Mouse (Mus musculus) CH12.LX (cell line): ENCODE results near the gene Tbck. TPM values are rescaled to one million over a fixed set of nuclear protein-coding genes. Genes with fewer than 3 reads are reported as not detected.
A peak's percentile ranks its signal among the peaks of the same experiment; 100 is the strongest.

Experiments used
- DNase-seq: peaks from one replicate; pipeline ENCODE4 v3.0.0-alpha.2; 2013; ENCODE audit errors: extremely low read depth
- H3K27ac ChIP-seq: 2 replicates; pipeline ENCODE4 v1.5.1; 2012; ENCODE audit warnings: low read depth, mild to moderate bottlenecking, control low read depth, moderate library complexity; ENCODE audit not compliant: insufficient read depth
- H3K27me3 ChIP-seq: replicated peaks from 2 replicates; pipeline ENCODE3; 2012; ENCODE audit warnings: inconsistent platforms
- H3K36me3 ChIP-seq, 2 experiments: replicated peaks in 1 of 2; 2 replicates each; pipeline versions ENCODE3 to v1.6.1; 2012; ENCODE audit warnings: inconsistent platforms in 1 of 2, low read length in 1 of 2, mild to moderate bottlenecking in 1 of 2, mixed read lengths in 1 of 2, moderate library complexity in 1 of 2; ENCODE audit not compliant: control insufficient read depth in 1 of 2, insufficient read depth in 1 of 2
- H3K4me1 ChIP-seq, 2 experiments: 2 replicates each; pipeline ENCODE4 v1.6.1; 2012; ENCODE audit warnings: inconsistent platforms in 1 of 2, moderate library complexity in 1 of 2; ENCODE audit not compliant: insufficient read depth in 2 of 2, control insufficient read depth in 1 of 2
- H3K4me2 ChIP-seq: 2 replicates; pipeline ENCODE4 v1.6.1; 2012; ENCODE audit warnings: low read depth, mild to moderate bottlenecking, control low read depth; ENCODE audit not compliant: poor library complexity, insufficient read depth, severe bottlenecking
- H3K4me3 ChIP-seq, 3 experiments: fragments of 150-350 bp in 1 of 3; sonication (generic) in 1 of 3; replicated peaks in 1 of 3; 2 replicates each; pipeline versions ENCODE3 to v1.5.1; 2011 to 2012; ENCODE audit warnings: low read depth in 2 of 3, low read length in 2 of 3, mild to moderate bottlenecking in 2 of 3, moderate library complexity in 2 of 3, control low read depth in 1 of 3, improper control_type of control experiment in 1 of 3, inconsistent platforms in 1 of 3, mixed read lengths in 1 of 3; ENCODE audit not compliant: poor library complexity in 1 of 3
- H3K79me2 ChIP-seq: replicated peaks from 2 replicates; pipeline ENCODE4 v1.6.1; 2012; ENCODE audit warnings: mild to moderate bottlenecking, moderate library complexity; ENCODE audit not compliant: control insufficient read depth, poor library complexity, insufficient read depth, severe bottlenecking; ENCODE audit errors: extremely low read depth
- H3K9ac ChIP-seq: 2 replicates; pipeline ENCODE4 v1.6.1; 2012; ENCODE audit warnings: low read depth, mild to moderate bottlenecking, control low read depth, moderate library complexity; ENCODE audit not compliant: insufficient read depth
- H3K9me3 ChIP-seq: replicated peaks from 2 replicates; pipeline ENCODE3; 2012; ENCODE audit warnings: low read length, inconsistent platforms, mixed read lengths
- CHD2 ChIP-seq: IDR thresholded peaks from 2 replicates; pipeline ENCODE4 v1.6.1; 2011; ENCODE audit warnings: low read length, improper control_type of control experiment
- CTCF ChIP-seq, 2 experiments: IDR thresholded peaks in 1 of 2; conservative IDR thresholded peaks in 1 of 2; 2 replicates each; pipeline ENCODE4 v1.5.1; 2011 to 2012; ENCODE audit warnings: low read depth in 2 of 2, low read length in 2 of 2, improper control_type of control experiment in 1 of 2, inconsistent platforms in 1 of 2, mild to moderate bottlenecking in 1 of 2, moderate library complexity in 1 of 2
- E2F4 ChIP-seq: IDR thresholded peaks from 2 replicates; pipeline ENCODE4 v1.6.1; 2011; ENCODE audit warnings: low read depth, low read length, improper control_type of control experiment; ENCODE audit not compliant: insufficient replicate concordance
- ELF1 ChIP-seq: IDR thresholded peaks from 2 replicates; pipeline ENCODE4 v1.6.1; 2014; ENCODE audit warnings: low read depth, mild to moderate bottlenecking, inconsistent platforms, low read length, improper control_type of control experiment
- EP300 ChIP-seq: IDR thresholded peaks from 2 replicates; pipeline ENCODE4 v1.6.1; 2011; ENCODE audit warnings: low read length, improper control_type of control experiment
- ETS1 ChIP-seq: conservative IDR thresholded peaks from 2 replicates; pipeline ENCODE4 v1.6.1; 2012; ENCODE audit warnings: low read depth, mild to moderate bottlenecking, inconsistent platforms, low read length, improper control_type of control experiment, moderate library complexity
- GABPA ChIP-seq: IDR thresholded peaks from 2 replicates; pipeline ENCODE4 v1.6.1; 2012; ENCODE audit warnings: low read depth, low read length, improper control_type of control experiment, inconsistent platforms; ENCODE audit not compliant: insufficient replicate concordance
- IRF4 ChIP-seq: IDR thresholded peaks from 2 replicates; pipeline ENCODE4 v1.6.1; 2014; ENCODE audit warnings: low read depth, mild to moderate bottlenecking, inconsistent platforms, low read length, improper control_type of control experiment
- JUN ChIP-seq: IDR thresholded peaks from 2 replicates; pipeline ENCODE4 v1.6.1; 2011; ENCODE audit warnings: low read depth, mild to moderate bottlenecking, low read length, improper control_type of control experiment, moderate library complexity; ENCODE audit not compliant: insufficient read depth
- JUND ChIP-seq: conservative IDR thresholded peaks from 2 replicates; pipeline ENCODE4 v1.6.1; 2011; ENCODE audit warnings: low read depth, low read length, improper control_type of control experiment
- MAX ChIP-seq: IDR thresholded peaks from 2 replicates; pipeline ENCODE4 v1.6.1; 2011; ENCODE audit warnings: low read length, improper control_type of control experiment
- MYC ChIP-seq: IDR thresholded peaks from 2 replicates; pipeline ENCODE4 v1.6.1; 2011; ENCODE audit warnings: low read depth, mild to moderate bottlenecking, improper control_type of control experiment, low read length
- PAX5 ChIP-seq: IDR thresholded peaks from 2 replicates; pipeline ENCODE4 v1.6.1; 2012; ENCODE audit warnings: low read length, inconsistent platforms, mixed read lengths
- POLR2A ChIP-seq: IDR thresholded peaks from 2 replicates; pipeline ENCODE4 v1.6.1; 2011; ENCODE audit warnings: low read depth, mild to moderate bottlenecking, improper control_type of control experiment, low read length
- RAD21 ChIP-seq: IDR thresholded peaks from 2 replicates; pipeline ENCODE4 v1.6.1; 2011; ENCODE audit warnings: low read depth, mild to moderate bottlenecking, low read length, improper control_type of control experiment, moderate library complexity
- RCOR1 ChIP-seq: conservative IDR thresholded peaks from 2 replicates; pipeline ENCODE4 v1.6.1; 2012; ENCODE audit warnings: low read depth, mild to moderate bottlenecking, inconsistent platforms, low read length, improper control_type of control experiment
- TBP ChIP-seq: conservative IDR thresholded peaks from 2 replicates; pipeline ENCODE4 v1.6.1; 2011; ENCODE audit warnings: low read depth, low read length, improper control_type of control experiment
- ZC3H11A ChIP-seq: IDR thresholded peaks from 2 replicates; pipeline ENCODE4 v1.6.1; 2012; ENCODE audit warnings: low read depth, mild to moderate bottlenecking, inconsistent platforms, low read length, improper control_type of control experiment
- dilution Hi-C: fragments of 300-500 bp; cut with MboI; formaldehyde crosslinking; loops from 2 replicates; pipeline ENCODE4 v1.14.3; 2020; ENCODE audit warnings: low sequenced_read_pairs; ENCODE audit not compliant: extremely low pct_unique_long_range_greater_than_20kb, extremely low pct_ligation_motif_present
- in situ Hi-C: fragments of 300-500 bp; cut with MboI; formaldehyde crosslinking; loops from 3 replicates; pipeline ENCODE4 v1.14.3; 2019; ENCODE audit warnings: low sequenced_read_pairs, low pct_ligation_motif_present, low pct_unique_long_range_greater_than_20kb, mixed read lengths
- polyA plus RNA-seq: library from polyadenylated mRNA; unstranded; fragments of >175 nt; gene quantifications from 2 replicates; pipeline ENCODE4 v1.2.1, GENCODE M21; 2012; ENCODE audit warnings: low read depth; ENCODE audit not compliant: insufficient read length
- total RNA-seq, 2 experiments: library from RNA; depleted of rRNA; stranded (reverse); fragments of 300-350 nt in 1 of 2; fragments of >200 nt in 1 of 2; gene quantifications; 2 replicates each; pipeline ENCODE4 v1.2.3; 2012 to 2014

Gene Tbck
- total and polyA plus RNA-seq, 3 experiments = 9.2 to 18.7 (median 14.5) TPM

- no peak for DNase-seq
- Histone ChIP-seq H3K36me3 (peaks cover 18 to 42% of the 10 kb centered on the region in 2 experiments), H3K27me3 (no peaks in the 10 kb centered on the region), H3K9ac (no peak overlapping the region), H3K4me1 (peaks cover 5 to 19% of the 10 kb centered on the region in 2 experiments), H3K79me2 (no peaks in the 10 kb centered on the region), H3K4me2 (no peak overlapping the region), H3K4me3 (no peak overlapping the region), H3K9me3 (no peaks in the 10 kb centered on the region), H3K27ac (no peak overlapping the region)
- in situ Hi-C loops (no loop called here), dilution Hi-C loops (no loop called here)
- TF ChIP-seq PAX5 (no peak), JUN (no peak), ZC3H11A (no peak), CHD2 (no peak), CTCF (conservative IDR thresholded peaks at IDR 0.05 in 1 of 2, IDR thresholded peaks at IDR 0.05 in 1 of 2; ENCODE audit: low read depth in 2 of 2, low read length in 2 of 2) (no peak), GABPA (no peak), ETS1 (no peak), POLR2A (no peak), IRF4 (no peak), RCOR1 (no peak), MYC (no peak), TBP (no peak)
Observed at GRCm38 (mm10) chr3:132752772-132753171, 68.8 kb downstream of the Tbck start.

- Histone ChIP-seq H3K4me3 (no peak overlapping the region), H3K4me1 (peaks cover 5 to 19% of the 10 kb centered on the region in 2 experiments), H3K4me2 (no peak overlapping the region), H3K79me2 (no peaks in the 10 kb centered on the region), H3K27ac (no peak overlapping the region), H3K27me3 (no peaks in the 10 kb centered on the region), H3K36me3 (peaks cover 20 to 44% of the 10 kb centered on the region in 2 experiments), H3K9ac (no peak overlapping the region), H3K9me3 (no peaks in the 10 kb centered on the region)
- in situ Hi-C loops (no loop called here), dilution Hi-C loops (no loop called here)
- 0 out of 2 replicates have a peak, but pooled peaks have one; percentile 16 for TF ChIP-seq E2F4
- no peak for TF ChIP-seq GABPA
- TF ChIP-seq EP300 = peak; percentile 86
- TF ChIP-seq ETS1 = peak; percentile 24; the same call in 1 of the 2 replicates
- no peak for TF ChIP-seq MYC
- no peak for TF ChIP-seq ELF1
- TF ChIP-seq RAD21 = no peak
- peak; percentile 83 for TF ChIP-seq IRF4
- TF ChIP-seq MAX = no peak
- peak; percentile 53 for TF ChIP-seq JUND
- peak; percentile 55; the same call in 1 of the 2 replicates for TF ChIP-seq JUN
- DNase-seq = peak; percentile 31
Observed at GRCm38 (mm10) chr3:132756274-132756673, 72.3 kb downstream of the Tbck start.
